Mouse (Mus musculus): ENCODE data around the gene Pdia2. TPM values are rescaled to one million over a fixed set of nuclear protein-coding genes. Genes with fewer than 3 reads are reported as not detected.

Gene Pdia2
- polyA plus RNA-seq, 1 experiment from 2014 or later: 0.40 TPM

GRCm38 (mm10) chr17:26229776-26230175 lies 30.9 kb upstream of the Pdia2 start:
- no peaks in the 10 kb centered on the region for H3K27me3 ChIP-seq
- ATAC-seq (ENCODE audit: insufficient number of reproducible peaks, low FRiP score, low TSS enrichment, low read depth): no peak
- no peaks in the 10 kb centered on the region for H3K4me1 ChIP-seq
- H3K4me3 ChIP-seq: no peak overlapping the region
- H3K27ac ChIP-seq: no peak overlapping the region
- H3K9ac ChIP-seq: no peak overlapping the region
- WGBS: 95% methylated on average over 5 of the region's 5 CpGs
- no peak overlapping the region for H3K4me2 ChIP-seq
- no peaks in the 10 kb centered on the region for H3K9me3 ChIP-seq
- peaks cover 3% of the 10 kb centered on the region; the same call in 1 of the 2 replicates for H3K36me3 ChIP-seq

GRCm38 (mm10) chr17:26225150-26225549 lies 26.3 kb upstream of the Pdia2 start:
- Histone ChIP-seq H3K27ac (no peak overlapping the region), H3K27me3 (no peaks in the 10 kb centered on the region), H3K4me2 (no peak overlapping the region), H3K9me3 (no peaks in the 10 kb centered on the region), H3K4me1 (no peaks in the 10 kb centered on the region), H3K9ac (no peak overlapping the region), H3K4me3 (no peak overlapping the region), H3K36me3 (0 out of 2 replicates have a peak, but pooled peaks cover 3% of the 10 kb centered on the region)
- ATAC-seq (ENCODE audit: insufficient number of reproducible peaks, low FRiP score, low TSS enrichment, low read depth): no peak
- 74% methylated on average over 12 of the region's 12 CpGs for WGBS

- H3K4me3 ChIP-seq: no peak overlapping the region
- H3K9me3 ChIP-seq: no peaks in the 10 kb centered on the region
- ATAC-seq (ENCODE audit: insufficient number of reproducible peaks, low FRiP score, low TSS enrichment, low read depth): no peak
- no peak overlapping the region for H3K27ac ChIP-seq
- no peaks in the 10 kb centered on the region for H3K4me1 ChIP-seq
- H3K4me2 ChIP-seq: no peak overlapping the region
- H3K27me3 ChIP-seq: no peaks in the 10 kb centered on the region
- no peak overlapping the region for H3K9ac ChIP-seq
- WGBS: 69% methylated on average over 2 of the region's 2 CpGs
- H3K36me3 ChIP-seq: peaks cover 23% of the 10 kb centered on the region
These were observed 22.6 kb upstream of the Pdia2 start for GRCm38 (mm10) chr17:26221508-26221907.

- no peak overlapping the region for H3K9ac ChIP-seq
- no peaks in the 10 kb centered on the region for H3K4me1 ChIP-seq
- ATAC-seq (ENCODE audit: insufficient number of reproducible peaks, low FRiP score, low TSS enrichment, low read depth): no peak
- H3K9me3 ChIP-seq: no peaks in the 10 kb centered on the region
- H3K4me3 ChIP-seq: no peak overlapping the region
- no peak overlapping the region for H3K27ac ChIP-seq
- 83% methylated on average over 11 of the region's 11 CpGs for WGBS
- H3K36me3 ChIP-seq: peaks cover 35% of the 10 kb centered on the region
- no peaks in the 10 kb centered on the region for H3K27me3 ChIP-seq
- H3K4me2 ChIP-seq: no peak overlapping the region
These were observed 13.8 kb upstream of the Pdia2 start for GRCm38 (mm10) chr17:26212681-26213080.

GRCm38 (mm10) chr17:26212241-26212640 lies 13.4 kb upstream of the Pdia2 start:
- Histone ChIP-seq H3K4me3 (no peak overlapping the region), H3K9ac (no peak overlapping the region), H3K9me3 (no peaks in the 10 kb centered on the region), H3K36me3 (peaks cover 31% of the 10 kb centered on the region), H3K27ac (no peak overlapping the region), H3K4me1 (no peaks in the 10 kb centered on the region), H3K27me3 (no peaks in the 10 kb centered on the region), H3K4me2 (no peak overlapping the region)
- ATAC-seq (ENCODE audit: insufficient number of reproducible peaks, low FRiP score, low TSS enrichment, low read depth): no peak
- 80% methylated on average over 7 of the region's 7 CpGs for WGBS

GRCm38 (mm10) chr17:26207686-26208085 lies 8.8 kb upstream of the Pdia2 start, which contains the start of gene Arhgdig:
Arhgdig (minus strand) TSS chr17:26207786.
- WGBS: 87% methylated on average over 12 of the region's 12 CpGs
- Histone ChIP-seq H3K4me3 (no peak within 1 kb of the TSS), H3K27me3 (peaks cover 32% of the 10 kb centered on the region), H3K4me2 (no peak within 1 kb of the TSS), H3K4me1 (peaks cover 13% of the 10 kb centered on the region), H3K27ac (no peak within 1 kb of the TSS), H3K36me3 (peaks cover 2% of the 10 kb centered on the region; the same call in 1 of the 2 replicates), H3K9me3 (no peaks in the 10 kb centered on the region), H3K9ac (no peak within 1 kb of the TSS)
- ATAC-seq (ENCODE audit: insufficient number of reproducible peaks, low FRiP score, low TSS enrichment, low read depth): no peak

GRCm38 (mm10) chr17:26206392-26206791 lies 7.5 kb upstream of the Pdia2 start:
- Histone ChIP-seq H3K9me3 (no peaks in the 10 kb centered on the region), H3K27me3 (peaks cover 45% of the 10 kb centered on the region), H3K4me3 (no peak overlapping the region), H3K36me3 (no peaks in the 10 kb centered on the region), H3K4me1 (peaks cover 22% of the 10 kb centered on the region), H3K27ac (no peak overlapping the region), H3K4me2 (no peak overlapping the region), H3K9ac (no peak overlapping the region)
- WGBS: 52% methylated on average over 1 of the region's 1 CpGs
- no peak for ATAC-seq (ENCODE audit: insufficient number of reproducible peaks, low FRiP score, low TSS enrichment, low read depth)

- no peak overlapping the region for H3K27ac ChIP-seq
These were observed 5.9 kb upstream of the Pdia2 start for GRCm38 (mm10) chr17:26204766-26205165.

GRCm38 (mm10) chr17:26203321-26203811 lies 4.5 kb upstream of the Pdia2 start:
- peak overlapping the region; percentile 35; the same call in 1 of the 2 replicates for H3K9ac ChIP-seq
- H3K4me1 ChIP-seq: peaks cover 34% of the 10 kb centered on the region
- H3K4me2 ChIP-seq: peak overlapping the region; percentile 99
- H3K9me3 ChIP-seq: no peaks in the 10 kb centered on the region
- WGBS: 1% methylated on average over 30 of the region's 30 CpGs
- H3K36me3 ChIP-seq: no peaks in the 10 kb centered on the region
- 0 out of 2 replicates have a peak, but pooled peaks have one; percentile 23 for ATAC-seq (ENCODE audit: insufficient number of reproducible peaks, low FRiP score, low TSS enrichment, low read depth)
- H3K4me3 ChIP-seq: peak overlapping the region; percentile 52
- H3K27ac ChIP-seq: no peak overlapping the region
- H3K27me3 ChIP-seq: peaks cover 75% of the 10 kb centered on the region

More at GRCm38 (mm10) chr17:26204766-26205165, 5.9 kb upstream of the Pdia2 start:
- no peak for ATAC-seq (ENCODE audit: insufficient number of reproducible peaks, low FRiP score, low TSS enrichment, low read depth)
- Histone ChIP-seq H3K4me2 (no peak overlapping the region), H3K27me3 (peaks cover 61% of the 10 kb centered on the region), H3K4me1 (peaks cover 34% of the 10 kb centered on the region), H3K36me3 (no peaks in the 10 kb centered on the region), H3K9ac (no peak overlapping the region), H3K9me3 (no peaks in the 10 kb centered on the region), H3K4me3 (no peak overlapping the region)
- 29% methylated on average over 11 of the region's 11 CpGs for WGBS

- Histone ChIP-seq H3K9me3 (no peaks in the 10 kb centered on the region), H3K27me3 (peaks cover 75% of the 10 kb centered on the region), H3K27ac (no peak within 1 kb of the TSS), H3K9ac (peak within 1 kb of the TSS; percentile 35; the same call in 1 of the 2 replicates), H3K4me2 (peak within 1 kb of the TSS; percentile 99), H3K36me3 (peaks cover 4% of the 10 kb centered on the region; the same call in 1 of the 2 replicates), H3K4me3 (peak within 1 kb of the TSS; percentile 52), H3K4me1 (peaks cover 34% of the 10 kb centered on the region)
- ATAC-seq (ENCODE audit: insufficient number of reproducible peaks, low FRiP score, low TSS enrichment, low read depth): no peak
- WGBS: 2% methylated on average over 22 of the region's 22 CpGs
These were observed 3.9 kb upstream of the Pdia2 start, which contains the start of gene Rgs11 for GRCm38 (mm10) chr17:26202737-26203136. Rgs11 (plus strand) TSS chr17:26202951.

GRCm38 (mm10) chr17:26201998-26202397 lies 3.1 kb upstream of the Pdia2 start:
- Histone ChIP-seq H3K27me3 (peaks cover 75% of the 10 kb centered on the region), H3K9me3 (no peaks in the 10 kb centered on the region), H3K4me2 (0 out of 2 replicates have a peak overlapping the region, but pooled peaks have one; percentile 99), H3K27ac (no peak overlapping the region), H3K4me1 (peaks cover 34% of the 10 kb centered on the region), H3K36me3 (peaks cover 11% of the 10 kb centered on the region; the same call in 1 of the 2 replicates), H3K9ac (no peak overlapping the region), H3K4me3 (no peak overlapping the region)
- no peak for ATAC-seq (ENCODE audit: insufficient number of reproducible peaks, low FRiP score, low TSS enrichment, low read depth)

- ATAC-seq (ENCODE audit: insufficient number of reproducible peaks, low FRiP score, low TSS enrichment, low read depth): no peak
- peaks cover 70% of the 10 kb centered on the region for H3K27me3 ChIP-seq
- under 1% methylated on average over 91 of the region's 92 CpGs for WGBS
- peak overlapping the region; percentile 44; the same call in 1 of the 2 replicates for H3K9ac ChIP-seq
- H3K9me3 ChIP-seq: no peaks in the 10 kb centered on the region
- H3K4me1 ChIP-seq: peaks cover 34% of the 10 kb centered on the region
- peak overlapping the region; percentile 99 for H3K4me2 ChIP-seq
- no peak overlapping the region for H3K27ac ChIP-seq
- H3K36me3 ChIP-seq: peaks cover 21% of the 10 kb centered on the region
- H3K4me3 ChIP-seq: peak overlapping the region; percentile 55
These were observed 2.2 kb upstream of the Pdia2 start for GRCm38 (mm10) chr17:26200831-26201705.
